Mouse (Mus musculus) erythroblast, embryonic 14.5 days (primary cell): ENCODE data around the gene Tmem132a. TPM values are rescaled to one million over a fixed set of nuclear protein-coding genes. Genes with fewer than 3 reads are reported as not detected.
A peak's percentile ranks its signal among the peaks of the same experiment; 100 is the strongest.

Experiments used
- H3K27me3 ChIP-seq: 2 replicates; pipeline ENCODE4 v1.6.1; 2012; ENCODE audit warnings: inconsistent platforms; ENCODE audit not compliant: control insufficient read depth
- H3K36me3 ChIP-seq: 2 replicates; pipeline ENCODE4 v1.6.1; 2012; ENCODE audit warnings: mild to moderate bottlenecking, inconsistent platforms; ENCODE audit not compliant: control insufficient read depth
- H3K4me1 ChIP-seq: 2 replicates; pipeline ENCODE4 v1.6.1; 2012; ENCODE audit warnings: inconsistent platforms; ENCODE audit not compliant: control insufficient read depth
- H3K4me3 ChIP-seq: replicated peaks from 2 replicates; pipeline ENCODE3; 2012; ENCODE audit warnings: moderate library complexity, mild to moderate bottlenecking, inconsistent platforms
- H3K9me3 ChIP-seq: 2 replicates; pipeline ENCODE4 v1.6.1; 2012; ENCODE audit warnings: low read length, inconsistent platforms, mixed read lengths; ENCODE audit not compliant: control insufficient read depth
- GATA1 ChIP-seq: IDR thresholded peaks from 2 replicates; pipeline ENCODE4 v1.6.1; 2012; ENCODE audit warnings: low read length, inconsistent platforms, mixed read lengths
- TAL1 ChIP-seq: IDR thresholded peaks from 3 replicates; pipeline ENCODE4 v1.6.1; 2012; ENCODE audit warnings: low read length, inconsistent platforms, mixed read lengths
- polyA plus RNA-seq: library from polyadenylated mRNA; stranded (reverse); fragments of >175 nt; gene quantifications from 2 replicates; pipeline ENCODE4 v1.2.3, GENCODE M21; 2012

The Tmem132a gene
- polyA plus RNA-seq, 1 experiment, result 0.05 TPM

DNA sequence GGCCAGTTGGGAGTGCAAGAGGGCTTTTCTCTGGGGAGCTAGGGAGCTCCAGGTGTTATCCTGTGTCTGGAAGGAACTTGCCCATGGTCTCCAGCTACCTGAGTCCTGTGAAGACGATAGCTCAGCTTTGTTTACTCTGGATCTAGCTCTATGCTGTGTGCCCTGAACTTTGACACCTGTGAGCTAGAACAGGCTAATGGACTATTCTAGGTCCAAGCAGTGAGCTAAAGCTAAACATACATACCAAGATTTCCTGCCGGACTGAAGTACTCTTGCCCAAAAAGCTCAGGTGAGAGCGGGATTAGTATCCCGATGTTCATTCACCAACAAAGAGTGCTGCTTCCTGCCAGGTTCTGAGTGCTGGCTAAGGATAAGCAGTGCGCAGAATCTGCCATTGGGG is 34.8 kb upstream of the Tmem132a start:
- TF ChIP-seq GATA1, result no peak
- TF ChIP-seq TAL1, result no peak
- H3K36me3 ChIP-seq, result peaks cover 88% of the 10 kb centered on the region

DNA sequence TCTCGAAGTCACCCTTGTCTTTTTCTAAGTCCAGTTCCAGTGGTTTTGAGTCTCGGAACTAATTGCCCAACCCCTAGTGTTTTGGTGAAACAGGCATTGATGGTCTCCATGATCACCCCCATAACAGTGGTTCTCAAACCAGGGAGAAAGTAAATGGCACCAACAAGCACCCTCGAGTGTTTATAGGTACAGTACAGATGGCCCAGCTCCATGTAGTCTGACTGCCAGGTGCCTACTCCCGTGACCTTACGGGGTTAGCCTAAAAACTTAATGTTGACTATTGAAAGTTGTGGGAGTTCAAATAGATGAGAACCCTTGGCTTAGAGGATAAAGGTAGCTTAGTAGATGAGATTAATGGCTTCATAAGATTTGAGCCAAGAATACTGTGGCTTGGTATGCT is 31.3 kb upstream of the Tmem132a start:
- no peaks in the 10 kb centered on the region for H3K9me3 ChIP-seq
- H3K4me3 ChIP-seq, result no peak overlapping the region
- H3K36me3 ChIP-seq, result peaks cover 90% of the 10 kb centered on the region
- no peaks in the 10 kb centered on the region for H3K27me3 ChIP-seq
- no peak for TF ChIP-seq GATA1
- TF ChIP-seq TAL1, result no peak
- H3K4me1 ChIP-seq, result peaks cover 14% of the 10 kb centered on the region

More for the DNA sequence above, 34.8 kb upstream of the Tmem132a start:
- no peaks in the 10 kb centered on the region for H3K27me3 ChIP-seq
- H3K9me3 ChIP-seq, result no peaks in the 10 kb centered on the region
- H3K4me3 ChIP-seq, result no peak overlapping the region
- H3K4me1 ChIP-seq, result no peaks in the 10 kb centered on the region

DNA sequence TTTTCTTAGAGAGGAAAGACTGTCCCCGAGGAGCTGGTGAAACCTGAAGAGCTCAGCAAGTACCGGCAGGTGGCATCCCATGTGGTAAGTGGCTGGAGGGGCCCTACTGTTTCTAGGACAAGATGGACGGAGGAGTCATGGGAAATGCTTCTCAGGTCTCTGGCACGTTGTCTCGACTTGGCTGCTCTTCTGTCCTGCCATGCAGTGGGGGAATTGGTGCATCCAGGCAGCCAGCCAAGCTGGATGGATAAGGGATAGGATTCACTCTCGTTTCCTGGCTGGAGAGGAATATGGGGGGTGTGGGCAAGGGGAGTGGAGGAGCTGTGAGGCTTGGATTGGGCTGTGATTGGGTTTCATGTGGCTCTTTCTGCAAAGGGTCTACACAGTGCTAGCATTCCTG is 30.6 kb upstream of the Tmem132a start:
- TF ChIP-seq TAL1 (no peak), GATA1 (no peak)
- Histone ChIP-seq H3K27me3 (no peaks in the 10 kb centered on the region), H3K4me1 (peaks cover 21% of the 10 kb centered on the region), H3K4me3 (no peak overlapping the region), H3K36me3 (peaks cover 83% of the 10 kb centered on the region), H3K9me3 (no peaks in the 10 kb centered on the region)

DNA sequence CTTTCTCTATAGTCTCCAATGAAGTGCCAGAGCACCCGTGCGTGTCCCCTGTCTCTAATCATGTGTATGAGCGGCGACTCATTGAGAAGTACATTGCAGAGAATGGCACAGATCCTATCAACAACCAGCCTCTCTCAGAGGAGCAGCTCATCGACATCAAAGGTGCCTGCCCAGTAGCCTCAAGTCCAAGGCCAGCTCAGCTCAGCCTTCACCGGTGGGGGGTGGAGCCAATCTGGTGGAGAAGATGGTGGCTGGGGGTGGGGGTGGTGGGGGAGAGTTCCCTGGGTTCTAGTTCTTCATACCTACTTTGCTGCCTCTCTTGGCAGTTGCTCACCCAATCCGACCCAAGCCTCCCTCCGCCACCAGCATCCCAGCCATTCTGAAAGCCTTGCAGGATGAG is 27.8 kb upstream of the Tmem132a start:
- no peak for TF ChIP-seq GATA1
- no peak for TF ChIP-seq TAL1
- Histone ChIP-seq H3K36me3 (peaks cover 55% of the 10 kb centered on the region), H3K4me1 (peaks cover 32% of the 10 kb centered on the region), H3K4me3 (no peak overlapping the region), H3K27me3 (no peaks in the 10 kb centered on the region), H3K9me3 (no peaks in the 10 kb centered on the region)

DNA sequence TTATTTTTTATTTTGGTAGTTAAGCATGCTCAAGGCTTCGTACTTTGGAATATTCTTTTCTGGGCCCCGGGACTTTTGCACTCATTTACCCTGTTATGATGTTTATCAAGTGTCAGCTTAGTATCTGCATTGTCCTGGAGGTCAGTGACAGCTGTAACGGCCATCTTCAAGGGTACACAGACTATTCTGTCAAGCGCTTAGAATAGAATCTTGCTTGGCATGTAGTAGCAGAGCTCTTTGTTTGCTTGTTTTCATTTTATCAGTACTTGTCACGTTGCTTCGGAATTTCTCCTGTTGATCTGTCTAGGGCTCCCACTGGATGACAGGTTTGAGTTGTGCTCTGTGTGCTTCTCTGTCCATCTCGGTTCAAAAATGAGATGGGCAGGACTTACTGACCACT is 27.1 kb upstream of the Tmem132a start:
- H3K36me3 ChIP-seq, result peaks cover 48% of the 10 kb centered on the region

DNA sequence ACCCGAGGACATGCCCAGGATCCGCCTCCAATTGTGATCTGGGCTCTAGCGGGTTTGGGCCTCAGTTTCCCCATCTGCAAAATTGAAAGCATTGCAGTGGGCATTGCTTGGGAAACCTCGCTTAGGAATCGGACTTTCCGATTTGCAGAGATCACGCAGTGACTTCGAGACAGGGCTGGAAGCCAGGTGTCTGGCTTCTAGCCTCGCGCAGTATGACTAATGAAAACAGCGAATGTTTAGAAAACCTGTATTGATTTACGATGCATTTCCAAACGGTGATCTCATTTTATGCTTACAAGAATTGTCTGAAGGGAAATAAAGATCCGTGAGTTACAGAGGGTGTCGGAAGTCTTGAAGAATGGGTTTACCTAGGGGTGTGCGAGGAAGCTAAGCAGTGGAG is 26.0 kb upstream of the Tmem132a start:
- Histone ChIP-seq H3K36me3 (peaks cover 37% of the 10 kb centered on the region), H3K9me3 (no peaks in the 10 kb centered on the region), H3K27me3 (no peaks in the 10 kb centered on the region), H3K4me1 (peaks cover 32% of the 10 kb centered on the region), H3K4me3 (peak overlapping the region; percentile 88)
- no peak for TF ChIP-seq GATA1
- no peak for TF ChIP-seq TAL1

More for the DNA sequence above, 27.1 kb upstream of the Tmem132a start:
- Histone ChIP-seq H3K4me1 (peaks cover 32% of the 10 kb centered on the region), H3K4me3 (peak overlapping the region; percentile 88), H3K27me3 (no peaks in the 10 kb centered on the region), H3K9me3 (no peaks in the 10 kb centered on the region)
- TF ChIP-seq TAL1, result no peak
- no peak for TF ChIP-seq GATA1

DNA sequence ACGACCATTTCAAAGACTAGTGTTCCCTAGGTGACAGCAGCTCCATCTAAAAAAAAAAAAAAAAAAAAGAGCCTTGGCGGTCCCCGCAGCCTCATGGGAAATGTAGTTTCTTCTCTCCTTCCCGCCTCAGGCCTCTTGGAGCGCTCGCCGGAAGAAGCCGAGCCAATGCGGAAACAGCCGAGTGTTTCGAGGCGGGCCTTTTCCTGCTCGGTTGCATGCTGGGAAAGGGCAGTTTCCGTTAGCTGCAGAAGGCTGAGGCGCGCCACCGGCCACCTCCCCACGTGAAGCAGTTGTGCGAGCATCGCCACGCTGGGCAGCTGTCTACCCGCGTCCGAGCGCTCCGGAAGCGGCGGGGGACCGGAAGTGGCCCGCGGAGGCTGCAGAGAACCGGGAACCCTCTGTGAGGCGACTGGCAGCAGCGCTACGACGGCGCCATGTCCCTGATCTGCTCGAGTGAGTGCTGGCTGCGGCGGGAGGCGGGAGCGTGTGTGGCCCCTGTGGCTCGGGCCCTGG is 25.3 kb upstream of the Tmem132a start, which contains the start of gene Prpf19:
Gene Prpf19 (plus strand): TSS at position 216 of the 513 bp plus-strand sequence.
- peak within 1 kb of the TSS; percentile 88 for H3K4me3 ChIP-seq
- H3K27me3 ChIP-seq, result no peaks in the 10 kb centered on the region
- TF ChIP-seq TAL1 (no peak), GATA1 (no peak)
- no peaks in the 10 kb centered on the region for H3K9me3 ChIP-seq
- peaks cover 30% of the 10 kb centered on the region for H3K36me3 ChIP-seq
- H3K4me1 ChIP-seq, result peaks cover 32% of the 10 kb centered on the region

DNA sequence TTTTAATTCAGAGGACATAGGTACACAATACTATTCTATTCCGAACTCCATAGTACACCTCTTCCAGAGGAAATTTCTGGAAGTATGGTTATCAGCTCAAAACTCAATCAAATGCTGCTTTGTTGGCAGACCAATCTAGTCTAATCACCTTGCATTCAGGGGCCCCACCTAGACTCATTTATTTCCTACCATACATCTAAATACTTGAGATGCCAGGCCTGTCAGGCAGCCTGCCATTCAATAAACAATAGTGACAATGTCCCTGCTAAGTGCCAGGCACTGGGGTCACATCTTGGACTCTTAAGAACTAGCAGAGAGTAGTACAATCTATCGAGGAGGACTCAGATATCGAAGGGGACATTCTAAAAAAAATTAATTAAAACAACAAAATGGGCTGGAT is 22.5 kb upstream of the Tmem132a start:
- Histone ChIP-seq H3K27me3 (no peaks in the 10 kb centered on the region), H3K9me3 (no peaks in the 10 kb centered on the region), H3K4me1 (peaks cover 29% of the 10 kb centered on the region), H3K4me3 (no peak overlapping the region), H3K36me3 (peaks cover 2% of the 10 kb centered on the region)
- TF ChIP-seq GATA1 (no peak), TAL1 (no peak)

DNA sequence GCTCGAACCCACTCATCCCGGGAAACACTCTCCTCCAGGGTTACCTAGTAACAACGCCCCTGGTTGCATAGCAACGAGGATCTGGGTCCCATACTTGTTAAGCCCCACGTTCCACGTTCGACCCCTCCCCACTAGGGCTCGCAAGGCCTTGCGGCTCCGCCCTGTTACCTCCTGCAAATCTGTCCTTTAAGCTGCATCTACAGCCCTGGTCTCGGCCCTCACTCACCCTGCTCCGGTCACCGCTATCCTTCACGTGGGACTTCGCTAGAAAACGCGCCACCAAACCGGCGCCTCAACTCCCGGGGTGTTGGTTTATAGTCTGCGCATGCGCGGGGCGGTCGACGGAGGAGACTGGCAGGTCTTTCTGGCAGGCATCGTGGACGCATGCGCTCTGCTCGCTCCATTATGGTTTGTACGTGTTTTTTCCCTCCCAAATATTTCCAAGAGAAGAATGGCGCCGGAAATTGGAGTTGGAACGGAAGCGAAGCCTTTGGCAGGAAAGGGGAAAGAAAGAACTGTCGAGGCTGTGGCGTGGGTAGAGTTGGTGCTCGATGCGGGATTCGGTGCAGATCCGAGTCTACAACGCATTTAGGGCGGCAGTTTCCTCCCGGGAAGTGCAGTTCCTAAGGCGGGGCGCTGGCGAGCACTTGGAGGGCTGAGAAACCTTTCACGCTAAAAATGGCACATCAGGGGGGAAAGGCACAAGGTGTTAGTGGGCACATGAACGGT is 11.8 kb upstream of the Tmem132a start, which contains the start of gene Tmem109:
Gene Tmem109 (minus strand): TSS at position 576 of the 729 bp plus-strand sequence.
- Histone ChIP-seq H3K27me3 (no peaks in the 10 kb centered on the region; the same call in 1 of the 2 replicates), H3K4me3 (peak within 1 kb of the TSS; percentile 72), H3K36me3 (no peaks in the 10 kb centered on the region), H3K4me1 (peaks cover 26% of the 10 kb centered on the region), H3K9me3 (no peaks in the 10 kb centered on the region)
- TF ChIP-seq TAL1 (no peak), GATA1 (no peak)
